Mouse (Mus musculus) intestine, postnatal 0 days (tissue): Measurements from ENCODE around the gene Gm28635. TPM values are rescaled to one million over a fixed set of nuclear protein-coding genes. Genes with fewer than 3 reads are reported as not detected.
A peak's percentile ranks its signal among the peaks of the same experiment; 100 is the strongest.
"Not testable (repeated sequence)": the region's sequence is repeated elsewhere in the genome, so short reads cannot be mapped to it uniquely, and the experiment has no call there.

ENCODE experiments used
- ATAC-seq: fragments of 200-750 bp; cut with Nextera tagmentation; 2 replicates; pipeline ENCODE4 v1.8.0; 2017; ENCODE audit warnings: mild to moderate bottlenecking, moderate TSS enrichment, moderate library complexity
- H3K27ac ChIP-seq: fragments of 300-500 bp; sonication (generic); 2 replicates; pipeline ENCODE4 v1.5.1; 2014; ENCODE audit warnings: mild to moderate bottlenecking, low read depth, low read length, moderate library complexity
- H3K27me3 ChIP-seq: fragments of 300-500 bp; sonication (generic); replicated peaks from 2 replicates; pipeline ENCODE4 v1.6.1; 2014; ENCODE audit warnings: low read length, mixed read lengths; ENCODE audit not compliant: control insufficient read depth, insufficient read depth
- H3K36me3 ChIP-seq: fragments of 300-500 bp; sonication (generic); 2 replicates; pipeline ENCODE4 v1.6.1; 2014; ENCODE audit warnings: mild to moderate bottlenecking, moderate library complexity; ENCODE audit not compliant: control insufficient read depth, insufficient read depth
- H3K4me1 ChIP-seq: fragments of 300-500 bp; sonication (generic); replicated peaks from 2 replicates; pipeline ENCODE4 v1.6.1; 2014; ENCODE audit warnings: antibody characterized with exemption, low read length, mixed read lengths; ENCODE audit not compliant: control insufficient read depth, insufficient read depth
- H3K4me2 ChIP-seq: fragments of 300-500 bp; sonication (generic); replicated peaks from 2 replicates; pipeline ENCODE4 v1.6.1; 2014; ENCODE audit warnings: low read depth, mild to moderate bottlenecking, moderate library complexity
- H3K4me3 ChIP-seq: fragments of 300-500 bp; sonication (generic); 2 replicates; pipeline ENCODE4 v1.5.1; 2014; ENCODE audit warnings: low read depth, low read length
- H3K9ac ChIP-seq: fragments of 300-500 bp; sonication (generic); 2 replicates; pipeline ENCODE4 v1.6.1; 2014; ENCODE audit warnings: mild to moderate bottlenecking, low read depth, low read length
- H3K9me3 ChIP-seq: fragments of 300-500 bp; sonication (generic); 2 replicates; pipeline ENCODE4 v1.6.1; 2016; ENCODE audit warnings: mixed run types; ENCODE audit not compliant: control insufficient read depth
- CTCF ChIP-seq: sonication (generic); IDR thresholded peaks from 2 replicates; pipeline ENCODE4 v1.5.1; 2016; ENCODE audit warnings: low read depth, mild to moderate bottlenecking, control low read depth, antibody characterized with exemption, moderate library complexity
- whole genome bisulfite sequencing: fragments of 180-500 bp; shearing (Covaris S2); extraction: QIAGEN DNeasy Blood & Tissue Kit; methylation state at CpG from one replicate; pipeline ENCODE4 v1.1.7; 2014; 5-methylcytosine and 5-hydroxymethylcytosine counted together
- polyA plus RNA-seq: library from polyadenylated mRNA; unstranded; fragments of >200 nt; fragmentation: Nextera tagmentation; extraction: Ambion mirVana; gene quantifications from 2 replicates; pipeline ENCODE4 v1.2.1, GENCODE M21; 2015

Gm28635 gene
- polyA plus RNA-seq, 1 experiment from 2014 or later: not detected

DNA sequence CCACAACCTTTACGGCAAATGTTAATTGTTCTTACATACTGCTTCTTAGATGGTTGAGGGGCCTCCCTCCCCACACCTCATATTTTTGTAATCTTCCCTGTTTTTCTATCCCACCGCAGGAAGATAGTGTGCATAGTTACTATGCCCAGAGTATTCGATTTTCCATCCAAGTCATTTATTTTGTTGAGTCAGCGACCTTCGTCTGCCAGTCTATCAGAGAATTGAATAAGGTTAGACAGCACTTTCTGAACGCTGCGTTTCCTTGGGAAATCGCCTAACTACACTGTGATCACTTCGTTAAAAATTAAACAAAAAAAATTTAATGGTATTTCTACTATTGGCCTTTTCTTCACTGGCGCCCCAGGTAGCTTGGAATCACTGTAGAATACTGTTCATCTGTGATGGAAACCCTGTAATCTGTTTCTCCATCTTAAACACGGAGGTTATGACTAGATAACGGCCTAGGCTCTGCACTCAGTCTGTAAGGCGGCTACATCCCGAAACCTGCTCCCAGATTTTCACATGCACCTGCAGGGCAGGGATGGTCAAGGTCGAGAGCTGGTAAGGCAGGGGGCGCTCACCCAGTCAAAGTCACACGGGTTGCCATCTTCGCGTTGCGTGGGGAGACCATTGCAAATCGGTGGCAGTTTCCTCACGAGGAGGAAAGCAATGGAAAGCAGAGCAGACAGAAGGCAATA is 422 bp downstream of the Gm28635 start:
- 4% methylated on average over 22 of the region's 22 CpGs for WGBS
- peak; percentile 72 for TF ChIP-seq CTCF
- Histone ChIP-seq H3K4me2 (peak overlapping the region; percentile 77), H3K27ac (peak overlapping the region; percentile 46), H3K9me3 (no peaks in the 10 kb centered on the region), H3K4me3 (peak overlapping the region; percentile 74), H3K4me1 (no peaks in the 10 kb centered on the region; the same call in 1 of the 2 replicates), H3K27me3 (no peaks in the 10 kb centered on the region), H3K9ac (peak overlapping the region; percentile 38), H3K36me3 (peaks cover 21% of the 10 kb centered on the region; the same call in 1 of the 2 replicates)
- ATAC-seq: peak; percentile 29; the same call in 1 of the 2 replicates

DNA sequence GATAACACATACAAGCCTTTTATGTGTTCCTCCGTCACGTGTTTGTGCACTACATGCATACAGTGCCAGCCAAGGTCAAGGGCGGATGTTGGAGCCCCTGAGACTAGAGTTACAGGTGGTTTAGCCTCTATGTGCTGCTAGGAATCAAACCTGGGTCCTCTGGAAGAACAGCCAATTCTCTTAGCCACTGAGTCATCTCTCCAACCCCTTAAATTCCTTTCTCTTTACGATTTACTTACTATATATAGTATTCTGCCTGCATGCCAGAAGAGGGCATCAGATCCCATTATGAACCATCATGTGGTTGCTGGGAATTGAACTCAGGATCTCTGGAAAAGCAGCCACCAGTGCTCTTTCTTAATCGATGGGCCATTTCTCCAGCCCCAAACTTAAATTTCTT is 6.3 kb downstream of the Gm28635 start:
- not testable (repeated sequence) for H3K4me2 ChIP-seq, H3K27me3 ChIP-seq, H3K4me3 ChIP-seq, H3K9me3 ChIP-seq, H3K27ac ChIP-seq, H3K9ac ChIP-seq, H3K4me1 ChIP-seq, ATAC-seq
- H3K36me3 ChIP-seq: peaks cover 21% of the 10 kb centered on the region; the same call in 1 of the 2 replicates
- WGBS: 63% methylated on average over 4 of the region's 5 CpGs

DNA sequence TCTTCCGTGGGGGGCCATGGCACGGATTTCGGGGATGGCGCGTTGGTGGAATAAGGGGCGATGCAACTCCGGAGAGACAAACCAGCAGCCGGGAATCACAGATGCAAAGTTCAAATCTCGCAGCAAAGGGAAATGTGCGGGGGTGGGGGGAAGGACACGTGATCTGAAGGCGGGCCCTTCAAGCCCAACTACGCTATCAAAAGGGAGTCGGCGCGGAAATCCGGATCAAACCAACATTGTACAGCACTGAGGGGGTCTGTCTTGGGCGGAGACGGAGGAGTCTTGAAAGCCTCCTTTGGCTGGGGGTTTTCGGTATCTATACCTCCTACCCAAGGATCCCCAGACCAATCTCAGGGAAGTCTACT is 7.3 kb downstream of the Gm28635 start, which contains the start of gene Selenoh:
Gene Selenoh (minus strand): TSS at position 202 of the 365 bp plus-strand sequence.
- no peak for TF ChIP-seq CTCF
- ATAC-seq: peak; percentile 92
- Histone ChIP-seq H3K27ac (peak within 1 kb of the TSS; percentile 24), H3K4me2 (peak within 1 kb of the TSS; percentile 90), H3K36me3 (peaks cover 21% of the 10 kb centered on the region; the same call in 1 of the 2 replicates), H3K4me3 (peak within 1 kb of the TSS; percentile 93), H3K4me1 (no peaks in the 10 kb centered on the region), H3K9me3 (no peaks in the 10 kb centered on the region), H3K9ac (peak within 1 kb of the TSS; percentile 86), H3K27me3 (no peaks in the 10 kb centered on the region)
- 1% methylated on average over 20 of the region's 20 CpGs for WGBS

DNA sequence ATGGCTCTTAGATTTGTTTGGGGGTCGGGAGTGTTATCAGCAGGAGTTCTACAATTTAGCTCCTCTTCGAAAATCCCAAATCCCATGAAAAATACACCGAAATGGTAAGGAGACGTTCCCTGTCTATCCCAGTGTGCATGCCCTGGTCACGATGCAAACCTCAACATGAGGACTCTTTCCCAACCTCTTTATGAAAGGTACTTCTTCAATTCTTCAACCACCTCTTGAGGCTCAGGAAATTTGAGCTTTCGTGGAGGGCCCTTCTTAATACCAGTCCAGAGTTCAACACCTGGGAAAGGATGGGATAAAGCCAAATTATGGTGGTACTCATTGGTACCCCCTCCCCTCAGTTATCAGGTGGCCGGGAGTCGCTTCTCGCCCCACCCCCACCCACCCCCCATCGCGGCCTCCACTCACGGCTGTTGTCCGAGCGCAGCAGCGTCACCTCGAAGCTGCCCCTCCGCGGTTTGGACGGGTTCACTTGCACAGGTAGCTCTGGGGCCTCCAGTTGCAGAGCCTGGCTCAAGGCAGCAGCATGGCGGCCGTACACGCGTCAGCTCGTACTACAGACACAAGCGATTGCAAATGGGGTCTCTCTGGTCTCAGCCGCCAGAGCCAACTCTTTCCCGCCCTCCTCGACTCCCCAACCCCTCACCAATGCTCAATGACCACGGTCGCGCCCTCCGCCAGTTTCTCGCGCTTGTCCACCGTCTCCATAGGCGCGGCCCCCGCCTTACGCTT is 7.8 kb downstream of the Gm28635 start:
- Histone ChIP-seq H3K27ac (peak overlapping the region; percentile 24; the same call in 1 of the 2 replicates), H3K9ac (peak overlapping the region; percentile 86), H3K9me3 (no peaks in the 10 kb centered on the region), H3K4me1 (no peaks in the 10 kb centered on the region), H3K4me3 (peak overlapping the region; percentile 93), H3K4me2 (peak overlapping the region; percentile 90), H3K36me3 (peaks cover 20% of the 10 kb centered on the region; the same call in 1 of the 2 replicates), H3K27me3 (no peaks in the 10 kb centered on the region)
- WGBS: 3% methylated on average over 38 of the region's 39 CpGs
- ATAC-seq: peak; percentile 71
- no peak for TF ChIP-seq CTCF

DNA sequence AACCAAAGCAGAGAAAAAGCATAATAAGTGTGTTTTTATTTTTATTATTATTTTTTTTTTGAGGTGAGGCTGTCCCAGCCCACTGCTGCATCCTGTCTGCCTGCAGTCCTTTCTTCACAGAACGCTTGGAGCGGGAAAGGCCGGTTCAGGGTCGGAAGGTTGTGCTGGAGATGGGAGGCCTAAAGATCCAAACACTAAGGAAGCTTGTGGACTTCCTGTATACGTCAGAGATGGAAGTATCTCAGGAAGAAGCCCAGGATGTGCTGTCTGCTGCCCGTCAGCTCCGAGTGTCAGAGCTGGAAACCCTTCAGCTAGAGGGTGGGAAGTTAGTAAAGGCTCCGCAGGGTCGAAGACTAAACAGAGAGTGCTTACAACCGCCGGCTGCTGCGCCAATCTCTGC is 11.8 kb downstream of the Gm28635 start:
- ATAC-seq: no peak
- H3K27ac ChIP-seq: no peak overlapping the region
- 49% methylated on average over 12 of the region's 12 CpGs for WGBS

DNA sequence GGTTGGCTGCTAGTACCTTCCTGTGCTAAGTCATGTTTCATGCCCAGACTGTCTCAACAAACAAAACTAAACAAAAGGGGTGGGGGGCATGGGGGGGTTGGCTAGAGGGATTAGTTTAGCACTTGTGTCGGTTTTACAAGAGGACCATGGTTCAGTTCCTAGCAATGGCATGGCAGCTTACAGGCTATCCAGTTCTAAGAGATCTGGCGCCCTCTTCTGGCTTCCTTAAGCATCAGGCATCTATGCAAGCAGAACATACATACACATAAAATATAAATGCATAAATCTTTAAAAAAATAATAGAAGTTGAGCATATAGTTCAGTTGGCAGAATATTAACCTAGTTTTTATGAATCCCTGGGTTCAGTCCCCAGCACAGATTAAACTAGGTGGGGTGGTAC is 15.0 kb downstream of the Gm28635 start:
- no peaks in the 10 kb centered on the region for H3K4me1 ChIP-seq
- no peak overlapping the region for H3K4me3 ChIP-seq
- 36% methylated on average over 2 of the region's 2 CpGs for WGBS
- no peaks in the 10 kb centered on the region for H3K36me3 ChIP-seq
- no peaks in the 10 kb centered on the region for H3K27me3 ChIP-seq
- H3K9me3 ChIP-seq: no peaks in the 10 kb centered on the region
- no peak for ATAC-seq
- no peak overlapping the region for H3K27ac ChIP-seq
- no peak overlapping the region for H3K4me2 ChIP-seq
- no peak overlapping the region for H3K9ac ChIP-seq
- TF ChIP-seq CTCF: peak; percentile 75

More for the DNA sequence above, 11.8 kb downstream of the Gm28635 start:
- no peak overlapping the region for H3K9ac ChIP-seq
- H3K4me2 ChIP-seq: no peak overlapping the region
- H3K4me1 ChIP-seq: no peaks in the 10 kb centered on the region
- H3K27me3 ChIP-seq: no peaks in the 10 kb centered on the region
- H3K9me3 ChIP-seq: no peaks in the 10 kb centered on the region
- no peak for TF ChIP-seq CTCF
- H3K36me3 ChIP-seq: no peaks in the 10 kb centered on the region
- no peak overlapping the region for H3K4me3 ChIP-seq
